Mouse (Mus musculus): ENCODE results near the gene Zfp105. TPM values are rescaled to one million over a fixed set of nuclear protein-coding genes. Genes with fewer than 3 reads are reported as not detected.

The Zfp105 gene
- 1.6 and 1.8 TPM in 2 replicates for total RNA-seq (2015)
- 1.5 and 2.2 TPM in 2 replicates for total RNA-seq (2017)

DNA sequence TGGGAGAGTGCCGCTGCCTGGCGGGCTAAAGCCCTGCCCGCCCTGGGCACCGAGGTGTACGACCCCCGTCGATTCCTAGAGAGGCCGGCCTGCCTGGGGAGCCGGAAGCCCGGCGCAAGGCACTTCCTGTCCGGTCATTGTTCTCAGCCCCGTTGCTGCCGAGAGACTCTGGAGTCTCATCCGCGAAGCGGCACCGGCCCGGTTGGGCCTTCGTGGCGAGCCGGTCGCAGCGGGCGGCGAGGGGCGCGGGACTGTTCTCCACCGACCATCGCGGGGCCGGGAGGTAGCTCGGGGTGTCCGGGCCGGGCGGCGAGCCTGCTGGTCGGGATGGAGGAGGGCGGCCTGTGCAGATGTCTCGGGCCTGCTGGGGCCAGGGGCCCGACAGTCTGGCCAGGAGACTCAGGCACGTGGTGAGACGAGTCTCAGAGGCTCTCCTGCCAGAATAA, at the start of gene Zfp105:
Gene Zfp105, plus strand, starts transcription at position 137 of the 446 bp plus-strand sequence.
- ATAC-seq (replicated peaks; ENCODE audit: poor library complexity) = peak; percentile 39; the same call in 1 of the 2 replicates

DNA sequence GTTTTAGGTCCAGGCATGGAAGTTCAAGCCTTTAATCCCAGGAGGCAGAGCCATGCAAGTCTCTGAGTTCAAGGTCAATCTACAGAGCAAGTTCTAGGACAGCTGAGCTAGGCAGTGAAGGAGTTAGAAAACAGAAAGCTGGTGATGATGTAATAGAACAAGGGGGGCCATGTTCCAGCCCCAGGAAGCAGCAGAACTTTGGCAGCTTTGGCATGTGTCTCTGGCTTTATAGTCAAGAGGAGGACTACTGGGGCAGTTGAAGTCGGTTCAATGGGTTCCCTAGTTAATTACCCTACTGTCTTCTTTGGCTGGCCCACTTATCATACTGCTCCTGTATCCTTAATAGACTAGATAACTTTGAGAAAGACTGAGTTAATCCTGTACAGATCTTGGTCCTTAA, 48.2 kb upstream of the Zfp105 start:
- ATAC-seq (replicated peaks; ENCODE audit: poor library complexity) = no peak

DNA sequence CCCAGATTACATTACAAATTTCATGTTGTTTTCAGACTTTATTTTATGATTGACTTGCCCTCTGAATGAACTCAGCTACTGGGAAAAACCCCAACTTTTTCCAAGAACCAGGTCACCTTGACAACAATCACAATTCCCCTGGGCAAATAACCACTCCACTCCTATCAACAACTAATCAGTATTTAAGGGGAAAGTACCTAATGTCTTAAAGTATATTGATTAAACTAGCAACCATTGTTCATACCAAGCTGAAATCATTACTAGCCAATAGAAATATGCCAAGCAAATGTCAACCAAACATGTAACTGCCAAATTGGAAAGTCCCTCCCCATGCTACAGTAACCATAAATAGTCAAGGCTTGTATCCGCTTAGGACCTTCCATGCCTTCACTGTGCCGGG, 47.7 kb upstream of the Zfp105 start:
- ATAC-seq (replicated peaks; ENCODE audit: poor library complexity) = no peak

DNA sequence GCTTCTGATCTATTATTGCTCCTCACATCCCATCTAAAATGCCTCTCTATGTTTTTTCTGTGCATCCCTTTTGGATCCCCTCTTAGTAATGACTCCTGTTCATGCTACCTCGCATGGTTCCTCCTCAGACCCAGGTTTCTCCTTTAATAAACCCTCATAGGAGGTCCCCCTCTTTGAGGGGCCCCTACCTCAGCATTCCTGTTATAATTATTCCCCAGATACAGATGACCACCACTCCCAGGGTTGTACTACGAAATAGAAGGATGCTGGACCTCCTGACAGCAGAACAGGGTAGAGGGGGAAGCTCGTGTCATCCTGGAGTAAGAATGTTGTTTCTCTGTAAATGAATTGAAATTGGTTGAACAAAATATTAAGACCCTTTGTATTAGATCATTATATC, 37.5 kb upstream of the Zfp105 start, which contains the start of gene Zkscan7:
Gene Zkscan7, plus strand, starts transcription at position 301 of the 400 bp plus-strand sequence.
- ATAC-seq (replicated peaks; ENCODE audit: poor library complexity) = no peak

GRCm38 (mm10) chr9:122886372-122887179, 36.3 kb upstream of the Zfp105 start:
- ATAC-seq (replicated peaks; ENCODE audit: poor library complexity) = peak; percentile 91

DNA sequence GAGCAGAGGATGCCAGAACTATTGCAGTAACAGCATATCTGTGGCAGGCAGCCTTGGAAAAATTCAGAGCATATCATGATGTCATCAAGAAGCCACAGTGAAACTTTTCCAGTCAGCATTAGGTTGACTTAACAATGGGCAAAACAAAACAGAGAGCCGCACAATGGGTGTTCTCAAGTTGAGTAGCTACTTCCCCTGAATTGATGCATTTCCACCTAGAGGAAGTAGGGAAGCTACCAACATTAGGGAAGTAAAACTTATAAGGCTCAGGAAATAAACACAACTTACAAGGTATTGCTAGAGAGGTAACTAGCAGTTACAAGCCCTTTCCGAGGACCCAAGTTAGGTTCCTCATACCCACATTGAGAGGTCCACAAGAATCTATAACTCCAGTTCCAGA, 21.8 kb upstream of the Zfp105 start:
- ATAC-seq (replicated peaks; ENCODE audit: poor library complexity) = 0 out of 2 replicates have a peak, but pooled peaks have one; percentile 23

GRCm38 (mm10) chr9:122902717-122903535, 19.9 kb upstream of the Zfp105 start:
- ATAC-seq (replicated peaks; ENCODE audit: poor library complexity) = peak; percentile 75

GRCm38 (mm10) chr9:122922436-122922835, 436 bp upstream of the Zfp105 start:
- ATAC-seq (replicated peaks; ENCODE audit: poor library complexity) = no peak

GRCm38 (mm10) chr9:122928915-122929314, 6.0 kb downstream of the Zfp105 start:
- ATAC-seq (replicated peaks; ENCODE audit: poor library complexity) = peak; percentile 50; the same call in 1 of the 2 replicates

DNA sequence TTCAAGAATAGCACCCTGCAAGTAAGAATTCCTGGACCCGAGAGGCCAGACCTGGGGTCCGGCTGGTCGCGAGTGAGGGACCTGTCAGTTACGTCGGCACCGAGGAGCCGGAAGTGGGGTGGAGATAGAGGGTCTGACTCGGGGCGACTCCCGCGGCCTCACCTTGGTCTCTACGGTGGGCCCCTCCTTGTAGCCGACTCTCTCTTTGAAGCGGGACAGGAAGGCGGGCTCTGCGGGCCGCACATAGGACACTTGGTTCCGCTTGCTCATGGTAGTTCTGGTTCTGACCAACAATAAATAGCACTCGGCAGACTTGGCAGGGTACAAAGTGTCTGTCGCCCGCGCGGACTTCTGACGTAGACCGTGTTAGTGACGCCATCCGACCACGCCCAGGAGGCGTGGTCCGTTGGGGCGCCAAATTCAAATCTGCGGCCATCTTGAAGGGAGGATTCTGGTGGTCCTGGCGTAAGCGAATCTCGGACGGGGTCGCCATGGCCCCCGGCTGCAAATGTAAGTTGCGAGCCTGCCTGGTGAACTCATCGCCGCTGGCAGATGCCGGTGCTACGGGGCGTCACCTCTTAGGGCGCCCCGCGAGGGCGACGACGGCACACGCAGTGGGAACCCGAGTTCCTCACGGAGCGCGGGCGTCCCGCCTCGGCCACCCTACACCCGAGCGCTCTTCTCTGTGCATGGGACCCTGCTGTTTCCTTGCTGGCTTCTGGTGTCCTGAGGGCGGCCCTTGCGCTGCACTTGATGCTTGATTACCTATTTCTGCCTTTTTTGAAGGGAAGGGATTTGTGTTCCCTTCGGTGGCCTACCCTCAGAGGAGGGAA, 28.0 kb downstream of the Zfp105 start, which contains the start of the genes 1110059G10Rik and Kif15:
Gene 1110059G10Rik, minus strand, starts transcription at position 358 of the 833 bp plus-strand sequence.
Gene Kif15, plus strand, starts transcription at position 404 of the 833 bp plus-strand sequence.
- ATAC-seq (replicated peaks; ENCODE audit: poor library complexity) = peak; percentile 93

Other genes starting within 250 kb of the Zfp105 start
- not detected in 2 replicates for gene Topaz1, start 175.7 kb upstream of the Zfp105 start, total RNA-seq (2015)
- gene Topaz1, start 175.7 kb upstream of the Zfp105 start, total RNA-seq (2017) = not detected in 2 replicates
- 4.0 and 4.9 TPM in 2 replicates for gene Tcaim, start 117.5 kb upstream of the Zfp105 start, total RNA-seq (2015)
- 6.8 and 8.3 TPM in 2 replicates for gene Tcaim, start 117.5 kb upstream of the Zfp105 start, total RNA-seq (2017)
- gene Gm35549, start 79.0 kb upstream of the Zfp105 start, total RNA-seq (2015) = not detected in 2 replicates
- not detected in 2 replicates for gene Gm35549, start 79.0 kb upstream of the Zfp105 start, total RNA-seq (2017)
- gene Zfp445, start 57.1 kb upstream of the Zfp105 start, total RNA-seq (2015) = 27.2 and 35.6 TPM in 2 replicates
- gene Zfp445, start 57.1 kb upstream of the Zfp105 start, total RNA-seq (2017) = 56.0 and 80.6 TPM in 2 replicates
- 1.4 TPM in 2 replicates for gene Zkscan7, start 37.4 kb upstream of the Zfp105 start, total RNA-seq (2015)
- 1.6 and 2.2 TPM in 2 replicates for gene Zkscan7, start 37.4 kb upstream of the Zfp105 start, total RNA-seq (2017)
- gene 1110059G10Rik, start 27.9 kb downstream of the Zfp105 start, total RNA-seq (2015) = 48.1 and 50.3 TPM in 2 replicates
- 18.7 and 23.9 TPM in 2 replicates for gene 1110059G10Rik, start 27.9 kb downstream of the Zfp105 start, total RNA-seq (2017)
- 132 and 145 TPM in 2 replicates for gene Kif15, start 28.0 kb downstream of the Zfp105 start, total RNA-seq (2015)
- gene Kif15, start 28.0 kb downstream of the Zfp105 start, total RNA-seq (2017) = 343 and 401 TPM in 2 replicates
- 12.7 and 15.7 TPM in 2 replicates for gene Tmem42, start 98.3 kb downstream of the Zfp105 start, total RNA-seq (2015)
- 8.5 and 8.7 TPM in 2 replicates for gene Tmem42, start 98.3 kb downstream of the Zfp105 start, total RNA-seq (2017)
- not detected in 2 replicates for gene Tgm4, start 111.7 kb downstream of the Zfp105 start, total RNA-seq (2015)
- gene Tgm4, start 111.7 kb downstream of the Zfp105 start, total RNA-seq (2017) = 0.04 TPM in 1 of 2 replicates, not detected in the other
- gene Zdhhc3, start 190.1 kb downstream of the Zfp105 start, total RNA-seq (2015) = 48.4 and 58.5 TPM in 2 replicates
- 46.8 and 48.4 TPM in 2 replicates for gene Zdhhc3, start 190.1 kb downstream of the Zfp105 start, total RNA-seq (2017)
- 73.1 and 84.3 TPM in 2 replicates for gene Exosc7, start 190.1 kb downstream of the Zfp105 start, total RNA-seq (2015)
- 99.3 and 118 TPM in 2 replicates for gene Exosc7, start 190.1 kb downstream of the Zfp105 start, total RNA-seq (2017)
- gene Clec3b, start 227.9 kb downstream of the Zfp105 start, total RNA-seq (2015) = not detected in 2 replicates
- gene Clec3b, start 227.9 kb downstream of the Zfp105 start, total RNA-seq (2017) = not detected in 2 replicates

Data from megakaryocyte progenitor cell, adult 5-6 weeks (primary cell).